Mouse (Mus musculus) liver, embryonic 14.5 days (tissue): ENCODE data around the gene Slx1b. TPM values are rescaled to one million over a fixed set of nuclear protein-coding genes. Genes with fewer than 3 reads are reported as not detected.

ENCODE experiments used
- ATAC-seq: fragments of 200-750 bp; cut with Nextera tagmentation; 2 replicates; pipeline ENCODE4 v1.8.0; 2017; ENCODE audit warnings: moderate number of reproducible peaks, mild to moderate bottlenecking, moderate library complexity; ENCODE audit not compliant: insufficient read depth
- DNase-seq, 3 experiments: peaks; one replicate each; pipeline ENCODE4 v3.0.0-alpha.2; 2012 to 2013; ENCODE audit warnings: low read depth in 3 of 3, low spot score in 3 of 3
- H3K27ac ChIP-seq: fragments of 300-500 bp; sonication (generic); 2 replicates; pipeline ENCODE4 v1.5.1; 2014; ENCODE audit warnings: moderate library complexity, mild to moderate bottlenecking, control low read depth, inconsistent platforms
- H3K27me3 ChIP-seq: fragments of 300-500 bp; sonication (generic); 2 replicates; pipeline ENCODE4 v1.6.1; 2014; ENCODE audit warnings: mild to moderate bottlenecking, low read length, moderate library complexity; ENCODE audit not compliant: control insufficient read depth, insufficient read depth
- H3K36me3 ChIP-seq: fragments of 300-500 bp; sonication (generic); replicated peaks from 2 replicates; pipeline ENCODE4 v1.6.1; 2014; ENCODE audit warnings: low read depth; ENCODE audit not compliant: control insufficient read depth, insufficient read depth
- H3K4me1 ChIP-seq, 2 experiments: fragments of 200-500 bp in 1 of 2; fragments of 300-500 bp in 1 of 2; sonication (generic) in 1 of 2; replicated peaks; 2 replicates each; pipeline ENCODE4 v1.6.1; 2012 to 2014; ENCODE audit warnings: antibody characterized with exemption in 1 of 2, inconsistent platforms in 1 of 2, low read length in 1 of 2; ENCODE audit not compliant: control insufficient read depth in 2 of 2, insufficient read depth in 2 of 2
- H3K4me2 ChIP-seq: fragments of 300-500 bp; sonication (generic); 2 replicates; pipeline ENCODE4 v1.6.1; 2014; ENCODE audit warnings: low read depth, mild to moderate bottlenecking, control low read depth, moderate library complexity
- H3K4me3 ChIP-seq, 2 experiments: fragments of 200-500 bp in 1 of 2; fragments of 300-500 bp in 1 of 2; sonication (generic) in 1 of 2; 2 replicates each; pipeline ENCODE4 v1.5.1; 2012 to 2014; ENCODE audit warnings: low read depth in 2 of 2, low read length in 2 of 2, mild to moderate bottlenecking in 2 of 2, control low read depth in 1 of 2, inconsistent platforms in 1 of 2, moderate library complexity in 1 of 2; ENCODE audit not compliant: insufficient read depth in 1 of 2
- H3K9ac ChIP-seq: fragments of 300-500 bp; sonication (generic); replicated peaks from 2 replicates; pipeline ENCODE4 v1.6.1; 2014; ENCODE audit warnings: mild to moderate bottlenecking, control low read depth, moderate library complexity
- H3K9me3 ChIP-seq: fragments of 300-500 bp; sonication (generic); 2 replicates; pipeline ENCODE4 v1.6.1; 2016; ENCODE audit warnings: low read length, mixed read lengths; ENCODE audit not compliant: control insufficient read depth
- CTCF ChIP-seq: IDR thresholded peaks from 2 replicates; pipeline ENCODE4 v1.5.1; 2016; ENCODE audit warnings: antibody characterized with exemption, low read depth, control low read depth
- EP300 ChIP-seq: IDR thresholded peaks from 2 replicates; pipeline ENCODE4 v1.6.1; 2016; ENCODE audit warnings: antibody characterized with exemption, low read depth
- WGBS: fragments of 180-500 bp; shearing (Covaris S2); extraction: QIAGEN DNeasy Blood & Tissue Kit; methylation state at CpG from one replicate; pipeline ENCODE4 v1.1.7; 2014; ENCODE audit not compliant: insufficient replicate concordance; 5-methylcytosine and 5-hydroxymethylcytosine counted together
- polyA plus RNA-seq, 2 experiments: library from polyadenylated mRNA; depleted of rRNA in 1 of 2; stranded (reverse) in 1 of 2; unstranded in 1 of 2; fragments of >200 nt; fragmentation: Nextera tagmentation in 1 of 2; extraction: Ambion mirVana in 1 of 2; gene quantifications; 2 replicates each; pipeline versions ENCODE4 v1.2.1 to v1.2.3; 2012 to 2014

Slx1b gene
- polyA plus RNA-seq, 2 experiments: 1.8 to 5.7 TPM

DNA sequence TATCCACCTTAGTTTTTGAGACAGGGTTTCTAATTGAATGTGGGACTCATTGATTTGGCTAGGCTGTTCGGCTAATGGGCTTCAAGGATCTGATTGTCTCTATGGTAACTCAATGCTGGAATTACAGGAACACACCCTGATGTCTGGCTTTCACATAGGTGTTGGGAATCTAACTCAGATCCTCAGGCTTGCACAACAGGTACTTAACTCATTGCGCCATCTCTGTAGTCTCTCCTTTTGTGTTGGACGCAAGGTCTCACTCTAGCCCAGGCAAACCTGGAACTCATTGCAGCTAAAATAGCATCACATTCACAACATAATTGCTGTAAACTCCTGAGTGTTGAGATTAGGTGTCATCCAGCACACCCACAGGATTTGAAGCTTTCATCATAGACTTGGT, 25.4 kb downstream of the Slx1b start:
- ATAC-seq: no peak
- H3K36me3 ChIP-seq: peaks cover 16% of the 10 kb centered on the region

GRCm38 (mm10) chr7:126668452-126668851, 27.1 kb downstream of the Slx1b start:
- WGBS: 53% methylated on average over 5 of the region's 5 CpGs
- Histone ChIP-seq H3K27ac (no peak overlapping the region), H3K4me3 (no peak overlapping the region), H3K36me3 (peaks cover 21% of the 10 kb centered on the region), H3K9me3 (no peaks in the 10 kb centered on the region), H3K9ac (no peak overlapping the region), H3K4me2 (no peak overlapping the region), H3K4me1 (0 out of 4 replicates have a peak, but pooled peaks cover 0 to 3% of the 10 kb centered on the region in 2 experiments), H3K27me3 (no peaks in the 10 kb centered on the region)
- no peak for ATAC-seq
- DNase-seq: no peak
- TF ChIP-seq EP300: no peak
- no peak for TF ChIP-seq CTCF

More for the DNA sequence above, 25.4 kb downstream of the Slx1b start:
- Histone ChIP-seq H3K4me1 (0 out of 4 replicates have a peak, but pooled peaks cover 0 to 3% of the 10 kb centered on the region in 2 experiments), H3K4me2 (no peak overlapping the region), H3K9ac (no peak overlapping the region), H3K27ac (no peak overlapping the region), H3K4me3 (no peak overlapping the region), H3K9me3 (no peaks in the 10 kb centered on the region), H3K27me3 (no peaks in the 10 kb centered on the region)
- TF ChIP-seq CTCF (no peak), EP300 (no peak)
- DNase-seq: no peak
- WGBS: 82% methylated on average over 3 of the region's 3 CpGs

- H3K27me3 ChIP-seq: no peaks in the 10 kb centered on the region
- 67% methylated on average over 9 of the region's 9 CpGs for WGBS
- H3K4me1 ChIP-seq: 0 out of 4 replicates have a peak, but pooled peaks cover 0 to 3% of the 10 kb centered on the region in 2 experiments
- DNase-seq: no peak
- TF ChIP-seq EP300 (no peak), CTCF (no peak)
- no peak overlapping the region for H3K9ac ChIP-seq
- no peaks in the 10 kb centered on the region for H3K9me3 ChIP-seq
- H3K27ac ChIP-seq: no peak overlapping the region
- H3K4me2 ChIP-seq: no peak overlapping the region
- ATAC-seq: no peak
- H3K36me3 ChIP-seq: peaks cover 21% of the 10 kb centered on the region
- no peak overlapping the region for H3K4me3 ChIP-seq
These were observed 28.0 kb downstream of the Slx1b start for GRCm38 (mm10) chr7:126667495-126668090.

DNA sequence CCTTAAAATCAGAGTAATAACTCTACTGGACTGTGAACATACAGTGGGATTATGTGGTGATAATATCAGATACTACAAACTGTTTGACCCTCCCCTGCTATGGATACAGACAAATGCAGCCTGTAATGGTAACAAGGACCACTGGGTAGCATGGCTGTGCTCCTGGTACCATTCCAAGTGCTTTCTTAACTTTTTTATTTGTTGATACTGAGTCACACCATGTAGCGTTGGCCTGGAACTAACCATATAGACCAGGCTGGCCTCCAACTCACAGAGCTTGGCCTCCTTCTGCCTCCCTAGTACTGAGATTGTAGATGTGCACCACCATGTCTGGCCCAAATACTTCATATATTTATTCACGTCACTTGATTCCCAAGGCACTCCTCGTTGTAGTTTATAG, 30.3 kb downstream of the Slx1b start:
- Histone ChIP-seq H3K4me3 (no peak overlapping the region), H3K27me3 (no peaks in the 10 kb centered on the region), H3K4me1 (0 out of 4 replicates have a peak, but pooled peaks cover 0 to 3% of the 10 kb centered on the region in 2 experiments), H3K36me3 (peaks cover 21% of the 10 kb centered on the region), H3K9me3 (no peaks in the 10 kb centered on the region), H3K4me2 (no peak overlapping the region), H3K9ac (no peak overlapping the region), H3K27ac (no peak overlapping the region)
- DNase-seq: no peak
- 78% methylated on average over 3 of the region's 3 CpGs for WGBS
- TF ChIP-seq CTCF: no peak
- TF ChIP-seq EP300: no peak
- ATAC-seq: no peak

DNA sequence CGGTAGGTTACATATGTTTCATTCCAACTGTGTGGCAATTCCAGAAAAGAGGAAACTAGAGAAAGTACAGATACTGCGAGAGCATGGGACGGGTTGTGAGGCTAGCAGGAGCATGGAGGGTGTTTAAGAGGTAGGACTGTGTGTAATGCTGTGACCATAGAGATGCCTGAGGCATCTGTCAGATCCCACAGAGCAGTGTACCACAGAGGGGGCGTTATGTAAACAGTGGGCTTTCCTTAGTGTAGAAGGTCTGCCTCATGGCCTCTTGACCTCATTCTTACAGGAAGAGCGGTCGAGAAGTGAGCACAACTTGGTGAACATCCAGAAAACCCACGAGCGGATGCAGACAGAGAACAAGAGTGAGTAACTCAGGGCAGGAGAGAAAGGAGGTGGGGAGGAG, 31.9 kb downstream of the Slx1b start:
- Histone ChIP-seq H3K36me3 (peaks cover 21% of the 10 kb centered on the region), H3K9me3 (no peaks in the 10 kb centered on the region), H3K4me1 (0 out of 4 replicates have a peak, but pooled peaks cover 0 to 2% of the 10 kb centered on the region in 2 experiments), H3K4me3 (no peak overlapping the region), H3K4me2 (no peak overlapping the region), H3K27ac (no peak overlapping the region), H3K27me3 (no peaks in the 10 kb centered on the region), H3K9ac (no peak overlapping the region)
- DNase-seq (no peak), ATAC-seq (no peak)
- TF ChIP-seq CTCF: no peak
- no peak for TF ChIP-seq EP300
- 68% methylated on average over 8 of the region's 8 CpGs for WGBS
